Mouse (Mus musculus): ENCODE data around the gene Ccnjl.

Ccnjl gene

GRCm38 (mm10) chr11:43528683-43529499 lies at the start of gene Ccnjl:
Gene Ccnjl (plus strand): TSS chr11:43528784.
- in situ Hi-C loops (cut with MboI): no loop called here

- in situ Hi-C loops (cut with MboI): no loop called here
These were observed 49.2 kb upstream of the Ccnjl start for GRCm38 (mm10) chr11:43479376-43479775.

- in situ Hi-C loops (cut with MboI): no loop called here
These were observed 48.0 kb upstream of the Ccnjl start for GRCm38 (mm10) chr11:43480561-43480960.

- in situ Hi-C loops (cut with MboI): no loop called here
These were observed 46.7 kb upstream of the Ccnjl start for GRCm38 (mm10) chr11:43481672-43482522.

- in situ Hi-C loops (cut with MboI): no loop called here
These were observed 45.3 kb upstream of the Ccnjl start for GRCm38 (mm10) chr11:43483122-43483792.

- in situ Hi-C loops (cut with MboI): no loop called here
These were observed 44.5 kb upstream of the Ccnjl start for GRCm38 (mm10) chr11:43484057-43484456.

- in situ Hi-C loops (cut with MboI): no loop called here
These were observed 43.9 kb upstream of the Ccnjl start for GRCm38 (mm10) chr11:43484652-43485051.

- in situ Hi-C loops (cut with MboI): no loop called here
These were observed 42.7 kb upstream of the Ccnjl start for GRCm38 (mm10) chr11:43485855-43486254.

GRCm38 (mm10) chr11:43492663-43493062 lies 35.9 kb upstream of the Ccnjl start:
- in situ Hi-C loops (cut with MboI): no loop called here

GRCm38 (mm10) chr11:43493815-43494409 lies 34.7 kb upstream of the Ccnjl start:
- in situ Hi-C loops (cut with MboI): no loop called here

- in situ Hi-C loops (cut with MboI): no loop called here
These were observed 33.5 kb upstream of the Ccnjl start for GRCm38 (mm10) chr11:43495037-43495436.

- in situ Hi-C loops (cut with MboI): no loop called here
These were observed 33.1 kb upstream of the Ccnjl start for GRCm38 (mm10) chr11:43495532-43495931.

- in situ Hi-C loops (cut with MboI): no loop called here
These were observed 27.3 kb upstream of the Ccnjl start for GRCm38 (mm10) chr11:43501256-43501655.

- in situ Hi-C loops (cut with MboI): no loop called here
These were observed 23.4 kb upstream of the Ccnjl start for GRCm38 (mm10) chr11:43505188-43505587.

- in situ Hi-C loops (cut with MboI): no loop called here
These were observed 20.6 kb upstream of the Ccnjl start for GRCm38 (mm10) chr11:43507976-43508375.

GRCm38 (mm10) chr11:43509878-43510277 lies 18.7 kb upstream of the Ccnjl start:
- in situ Hi-C loops (cut with MboI): no loop called here

GRCm38 (mm10) chr11:43512661-43513190 lies 15.9 kb upstream of the Ccnjl start:
- in situ Hi-C loops (cut with MboI): no loop called here

- in situ Hi-C loops (cut with MboI): no loop called here
These were observed 12.1 kb upstream of the Ccnjl start for GRCm38 (mm10) chr11:43516344-43517021.

GRCm38 (mm10) chr11:43517641-43518040 lies 10.9 kb upstream of the Ccnjl start:
- in situ Hi-C loops (cut with MboI): no loop called here

- in situ Hi-C loops (cut with MboI): no loop called here
These were observed 10.5 kb upstream of the Ccnjl start for GRCm38 (mm10) chr11:43518086-43518485.

- in situ Hi-C loops (cut with MboI): no loop called here
These were observed 9.8 kb upstream of the Ccnjl start for GRCm38 (mm10) chr11:43518821-43519220.
